Mouse (Mus musculus): ENCODE measurements around the gene Man2b2. TPM values are rescaled to one million over a fixed set of nuclear protein-coding genes. Genes with fewer than 3 reads are reported as not detected.
A peak's percentile ranks its signal among the peaks of the same experiment; 100 is the strongest.

The Man2b2 gene
- 11.5 and 14.2 TPM in 2 replicates for polyA plus RNA-seq (2016; fragmentation: Nextera tagmentation; extraction: Ambion mirVana)

- peak within 1 kb of the TSS; percentile 54 for H3K4me3 ChIP-seq
- H3K27me3 ChIP-seq (replicated peaks): no peaks in the 10 kb centered on the region
- peaks cover 14% of the 10 kb centered on the region for H3K4me1 ChIP-seq
- peaks cover 8% of the 10 kb centered on the region; the same call in 1 of the 2 replicates for H3K36me3 ChIP-seq
- H3K9ac ChIP-seq: peak within 1 kb of the TSS; percentile 65
- ATAC-seq (ENCODE audit: low FRiP score, low read depth): peak; percentile 82
- 5% methylated on average over 46 of the region's 46 CpGs for WGBS
- no peaks in the 10 kb centered on the region for H3K9me3 ChIP-seq
- no peak within 1 kb of the TSS for H3K27ac ChIP-seq
- peak within 1 kb of the TSS; percentile 88 for H3K4me2 ChIP-seq (replicated peaks)
Observed at GRCm38 (mm10) chr5:36829913-36830879, at the start of gene Man2b2. Gene Man2b2 (minus strand): TSS chr5:36830653.

DNA sequence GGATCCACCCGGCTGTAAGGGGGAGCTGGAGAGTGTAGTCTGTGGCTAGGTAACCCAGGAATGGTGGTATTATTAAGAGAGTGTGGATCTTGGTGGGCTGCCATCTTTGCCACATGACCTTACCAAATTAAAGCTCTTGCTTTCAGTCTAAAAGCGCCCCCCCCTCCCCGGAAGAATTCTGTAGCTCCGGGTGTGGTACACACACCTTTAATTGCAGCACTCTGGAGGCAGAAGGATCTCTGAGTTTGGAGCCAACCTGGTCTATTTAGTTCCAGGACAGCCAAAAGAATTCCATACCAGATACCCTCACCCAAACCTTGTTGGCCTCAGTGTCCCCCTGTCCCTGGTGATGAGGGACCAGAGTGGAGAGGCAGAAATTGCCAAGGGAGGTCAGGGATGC is 48.3 kb upstream of the Man2b2 start:
- no peak for ATAC-seq (ENCODE audit: low FRiP score, low read depth)

GRCm38 (mm10) chr5:36877641-36878040 is 47.2 kb upstream of the Man2b2 start:
- 87% methylated on average over 2 of the region's 2 CpGs for WGBS
- ATAC-seq (ENCODE audit: low FRiP score, low read depth): no peak

More for the DNA sequence above, 48.3 kb upstream of the Man2b2 start:
- no peaks in the 10 kb centered on the region for H3K27me3 ChIP-seq (replicated peaks)
- no peak overlapping the region for H3K9ac ChIP-seq
- H3K36me3 ChIP-seq: no peaks in the 10 kb centered on the region
- no peaks in the 10 kb centered on the region for H3K9me3 ChIP-seq
- H3K27ac ChIP-seq: no peak overlapping the region
- peaks cover 19% of the 10 kb centered on the region; the same call in 1 of the 2 replicates for H3K4me1 ChIP-seq
- no peak overlapping the region for H3K4me3 ChIP-seq
- no peak overlapping the region for H3K4me2 ChIP-seq (replicated peaks)
- WGBS: 85% methylated on average over 4 of the region's 4 CpGs

DNA sequence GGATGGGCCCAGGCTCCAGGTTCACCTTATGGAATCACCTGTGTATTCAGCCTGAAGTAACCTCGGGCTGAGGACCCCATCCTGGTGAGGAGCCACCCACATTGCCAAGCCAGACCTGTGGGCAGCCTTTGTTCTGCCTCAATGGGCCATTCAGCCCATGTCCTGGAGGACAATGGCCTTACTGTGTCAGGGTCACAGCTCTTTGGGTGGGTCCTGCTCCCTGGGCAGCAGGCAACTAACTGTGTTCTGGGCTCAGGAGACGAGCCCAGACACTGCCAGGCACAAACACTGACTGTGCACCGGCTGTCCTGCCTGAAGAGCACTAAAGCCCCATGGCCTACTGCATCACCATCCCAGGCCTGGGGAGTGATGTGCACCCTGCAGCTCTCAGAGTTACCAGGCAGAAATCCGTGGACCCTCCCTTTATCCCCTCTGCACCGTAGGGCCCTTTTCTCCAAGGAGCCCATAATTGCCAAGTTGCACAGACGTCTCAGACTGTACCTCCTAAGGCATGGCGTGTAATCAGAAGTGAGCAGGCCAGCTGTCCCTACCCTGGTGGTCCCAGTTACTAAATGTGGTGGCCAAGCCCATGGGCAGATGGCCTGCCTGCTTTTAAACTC is 46.4 kb upstream of the Man2b2 start:
- Histone ChIP-seq H3K36me3 (no peaks in the 10 kb centered on the region), H3K4me1 (peaks cover 8% of the 10 kb centered on the region; the same call in 1 of the 2 replicates), H3K27me3 (replicated peaks) (0 out of 2 replicates have a peak, but pooled peaks cover 6% of the 10 kb centered on the region), H3K4me3 (no peak overlapping the region), H3K27ac (no peak overlapping the region), H3K9me3 (no peaks in the 10 kb centered on the region), H3K9ac (no peak overlapping the region), H3K4me2 (replicated peaks) (no peak overlapping the region)
- ATAC-seq (ENCODE audit: low FRiP score, low read depth): no peak
- WGBS: 43% methylated on average over 7 of the region's 7 CpGs

More at GRCm38 (mm10) chr5:36877641-36878040, 47.2 kb upstream of the Man2b2 start:
- H3K36me3 ChIP-seq: no peaks in the 10 kb centered on the region
- H3K27ac ChIP-seq: no peak overlapping the region
- H3K27me3 ChIP-seq (replicated peaks): 0 out of 2 replicates have a peak, but pooled peaks cover 6% of the 10 kb centered on the region
- H3K4me2 ChIP-seq (replicated peaks): no peak overlapping the region
- no peak overlapping the region for H3K9ac ChIP-seq
- H3K9me3 ChIP-seq: no peaks in the 10 kb centered on the region
- no peak overlapping the region for H3K4me3 ChIP-seq
- peaks cover 9% of the 10 kb centered on the region; the same call in 1 of the 2 replicates for H3K4me1 ChIP-seq

DNA sequence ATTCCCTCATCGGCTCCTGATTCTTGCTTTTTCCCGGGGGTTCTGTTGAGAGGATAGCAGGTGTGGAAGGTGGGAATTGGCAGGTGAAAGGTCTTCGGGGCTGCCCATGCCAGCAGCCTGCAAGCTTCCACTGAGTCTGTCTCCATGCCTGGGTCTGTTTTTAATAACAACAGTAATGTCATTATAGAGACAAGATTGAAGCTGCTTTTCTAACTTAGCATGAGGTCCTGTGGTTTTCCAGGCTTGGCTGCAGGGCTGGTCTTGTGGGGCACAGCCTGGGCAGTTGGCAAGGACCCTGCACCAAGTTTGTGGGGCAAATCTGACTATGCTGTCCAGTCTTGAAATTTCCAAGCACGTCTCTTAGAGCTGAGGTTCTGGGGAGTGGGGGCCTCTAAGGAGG is 45.5 kb upstream of the Man2b2 start:
- Histone ChIP-seq H3K27me3 (replicated peaks) (peaks cover 15% of the 10 kb centered on the region), H3K4me2 (replicated peaks) (no peak overlapping the region), H3K4me1 (peaks cover 8% of the 10 kb centered on the region; the same call in 1 of the 2 replicates), H3K9ac (no peak overlapping the region), H3K27ac (no peak overlapping the region), H3K36me3 (no peaks in the 10 kb centered on the region), H3K4me3 (no peak overlapping the region), H3K9me3 (no peaks in the 10 kb centered on the region)
- 80% methylated on average over 4 of the region's 4 CpGs for WGBS
- ATAC-seq (ENCODE audit: low FRiP score, low read depth): no peak

DNA sequence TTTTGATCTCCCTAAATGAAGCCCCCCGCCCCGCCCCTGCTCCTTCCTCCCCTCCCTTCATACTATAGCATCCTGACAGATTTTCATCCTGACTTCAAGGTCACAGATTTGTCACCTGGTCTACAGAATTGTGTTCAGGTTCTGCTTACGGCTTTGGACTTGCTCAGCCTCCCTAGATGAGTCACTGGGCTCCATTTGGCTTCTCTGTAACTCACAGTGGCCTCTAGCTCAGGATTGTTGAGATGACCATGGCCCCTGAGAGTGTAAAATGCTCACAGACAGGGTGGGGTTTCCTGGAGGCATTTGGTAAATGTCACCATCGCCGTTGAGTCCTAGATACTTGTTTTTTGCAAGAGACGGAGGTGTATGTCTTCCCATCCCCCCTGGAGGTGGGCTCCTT is 40.5 kb upstream of the Man2b2 start:
- WGBS: 81% methylated on average over 6 of the region's 6 CpGs
- peak overlapping the region; percentile 69; the same call in 1 of the 2 replicates for H3K4me2 ChIP-seq (replicated peaks)
- no peaks in the 10 kb centered on the region for H3K9me3 ChIP-seq
- H3K4me3 ChIP-seq: no peak overlapping the region
- H3K9ac ChIP-seq: no peak overlapping the region
- ATAC-seq (ENCODE audit: low FRiP score, low read depth): no peak
- peaks cover 15% of the 10 kb centered on the region for H3K4me1 ChIP-seq
- no peaks in the 10 kb centered on the region for H3K36me3 ChIP-seq
- peaks cover 66% of the 10 kb centered on the region for H3K27me3 ChIP-seq (replicated peaks)
- H3K27ac ChIP-seq: no peak overlapping the region

DNA sequence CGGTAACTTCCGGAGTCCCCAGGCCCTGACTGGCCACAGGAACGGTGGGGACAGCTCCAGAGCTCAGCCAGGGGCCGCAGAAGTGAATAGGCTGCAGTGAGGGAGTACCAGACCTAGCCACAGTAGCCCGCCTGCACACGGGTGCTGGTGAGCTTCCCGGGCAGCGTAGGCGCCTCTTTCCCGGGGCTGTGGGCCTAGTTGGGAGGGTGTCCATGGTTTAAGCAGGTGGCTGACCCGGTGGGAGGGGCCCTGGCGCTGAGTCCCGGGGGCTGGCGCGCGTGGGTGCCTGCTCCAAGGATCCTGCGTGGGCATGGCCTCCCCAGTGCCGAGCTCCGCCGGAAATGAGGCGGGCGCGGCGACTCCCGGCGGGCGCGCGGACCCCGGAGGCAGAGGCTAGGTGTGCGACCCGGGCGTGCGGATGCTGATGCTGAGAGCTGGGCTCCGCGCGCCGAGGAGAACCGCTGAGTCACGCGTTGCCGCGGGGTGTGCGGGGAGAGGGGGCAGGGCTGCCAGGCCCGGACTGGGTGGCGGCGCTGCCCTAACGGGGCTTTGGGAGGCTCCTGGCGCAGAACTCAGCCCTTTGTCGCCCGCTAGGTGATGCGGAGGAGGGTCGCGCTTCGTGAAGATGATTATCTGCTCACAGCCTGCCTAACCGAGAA is 39.3 kb upstream of the Man2b2 start:
- WGBS: under 1% methylated on average over 56 of the region's 56 CpGs
- Histone ChIP-seq H3K27ac (peak overlapping the region; percentile 42), H3K9ac (peak overlapping the region; percentile 73), H3K4me2 (replicated peaks) (peak overlapping the region; percentile 69), H3K4me3 (peak overlapping the region; percentile 53), H3K36me3 (no peaks in the 10 kb centered on the region), H3K27me3 (replicated peaks) (peaks cover 77% of the 10 kb centered on the region), H3K9me3 (no peaks in the 10 kb centered on the region), H3K4me1 (peaks cover 15% of the 10 kb centered on the region)
- peak; percentile 54 for ATAC-seq (ENCODE audit: low FRiP score, low read depth)

DNA sequence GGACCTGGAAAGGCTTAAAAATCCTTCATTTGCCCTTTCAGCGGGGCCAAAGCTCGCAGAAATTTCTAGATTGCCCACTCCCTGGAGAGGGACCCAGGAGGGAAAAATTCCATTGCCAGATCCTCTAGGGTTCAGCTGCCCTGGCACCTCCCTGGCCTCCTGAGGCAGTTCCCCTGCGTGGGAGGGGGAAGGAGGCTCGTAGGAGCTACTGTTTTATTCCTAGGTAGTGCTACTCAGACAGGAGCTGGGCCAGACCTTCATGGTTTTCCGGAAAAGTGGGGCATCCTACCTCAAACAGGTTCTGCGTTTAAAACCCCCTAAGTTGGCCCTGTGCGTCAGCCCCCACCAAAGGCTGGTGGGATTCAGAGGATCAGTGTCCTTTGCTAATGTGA is 38.7 kb upstream of the Man2b2 start:
- Histone ChIP-seq H3K36me3 (no peaks in the 10 kb centered on the region), H3K27me3 (replicated peaks) (peaks cover 77% of the 10 kb centered on the region), H3K9ac (peak overlapping the region; percentile 73), H3K4me3 (peak overlapping the region; percentile 53), H3K4me1 (peaks cover 15% of the 10 kb centered on the region), H3K27ac (peak overlapping the region; percentile 42; the same call in 1 of the 2 replicates), H3K4me2 (replicated peaks) (peak overlapping the region; percentile 69), H3K9me3 (no peaks in the 10 kb centered on the region)
- WGBS: 1% methylated on average over 7 of the region's 7 CpGs
- peak; percentile 10; the same call in 1 of the 2 replicates for ATAC-seq (ENCODE audit: low FRiP score, low read depth)

GRCm38 (mm10) chr5:36868266-36869090 is 38.0 kb upstream of the Man2b2 start, which contains the start of gene Ppp2r2c:
Gene Ppp2r2c (plus strand): TSS chr5:36868513.
- no peaks in the 10 kb centered on the region for H3K9me3 ChIP-seq
- H3K9ac ChIP-seq: peak within 1 kb of the TSS; percentile 73
- H3K4me3 ChIP-seq: peak within 1 kb of the TSS; percentile 53
- H3K4me2 ChIP-seq (replicated peaks): peak within 1 kb of the TSS; percentile 69
- under 1% methylated on average over 89 of the region's 108 CpGs for WGBS
- peaks cover 77% of the 10 kb centered on the region for H3K27me3 ChIP-seq (replicated peaks)
- no peaks in the 10 kb centered on the region for H3K36me3 ChIP-seq
- peaks cover 15% of the 10 kb centered on the region for H3K4me1 ChIP-seq
- peak within 1 kb of the TSS; percentile 42; the same call in 1 of the 2 replicates for H3K27ac ChIP-seq
- ATAC-seq (ENCODE audit: low FRiP score, low read depth): peak; percentile 38; the same call in 1 of the 2 replicates

DNA sequence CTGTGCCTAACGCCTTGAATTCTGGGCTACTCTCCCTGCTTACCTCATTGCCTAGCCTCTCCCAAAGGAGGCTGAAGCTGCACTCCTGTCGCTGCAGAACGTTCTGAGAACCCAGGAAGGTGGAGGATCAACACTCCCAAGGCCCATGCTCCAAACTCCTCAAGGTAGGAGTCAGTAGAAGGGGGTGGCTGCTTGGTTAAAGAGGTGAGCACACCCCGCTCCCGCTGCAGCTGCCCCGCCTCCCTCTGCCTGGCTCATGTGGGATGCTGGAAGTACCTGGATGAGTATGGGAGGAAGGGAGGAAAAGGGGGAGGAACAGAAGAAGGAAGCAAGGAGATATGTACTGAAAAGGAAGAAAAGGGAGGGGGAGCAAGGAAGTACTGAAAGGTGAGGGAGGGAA is 37.1 kb upstream of the Man2b2 start:
- Histone ChIP-seq H3K4me2 (replicated peaks) (peak overlapping the region; percentile 69), H3K9me3 (no peaks in the 10 kb centered on the region), H3K36me3 (no peaks in the 10 kb centered on the region), H3K9ac (no peak overlapping the region; the same call in 1 of the 2 replicates), H3K27me3 (replicated peaks) (peaks cover 71% of the 10 kb centered on the region), H3K4me1 (peaks cover 15% of the 10 kb centered on the region), H3K27ac (no peak overlapping the region), H3K4me3 (peak overlapping the region; percentile 53; the same call in 1 of the 2 replicates)
- ATAC-seq (ENCODE audit: low FRiP score, low read depth): no peak
- WGBS: 5% methylated on average over 6 of the region's 6 CpGs

DNA sequence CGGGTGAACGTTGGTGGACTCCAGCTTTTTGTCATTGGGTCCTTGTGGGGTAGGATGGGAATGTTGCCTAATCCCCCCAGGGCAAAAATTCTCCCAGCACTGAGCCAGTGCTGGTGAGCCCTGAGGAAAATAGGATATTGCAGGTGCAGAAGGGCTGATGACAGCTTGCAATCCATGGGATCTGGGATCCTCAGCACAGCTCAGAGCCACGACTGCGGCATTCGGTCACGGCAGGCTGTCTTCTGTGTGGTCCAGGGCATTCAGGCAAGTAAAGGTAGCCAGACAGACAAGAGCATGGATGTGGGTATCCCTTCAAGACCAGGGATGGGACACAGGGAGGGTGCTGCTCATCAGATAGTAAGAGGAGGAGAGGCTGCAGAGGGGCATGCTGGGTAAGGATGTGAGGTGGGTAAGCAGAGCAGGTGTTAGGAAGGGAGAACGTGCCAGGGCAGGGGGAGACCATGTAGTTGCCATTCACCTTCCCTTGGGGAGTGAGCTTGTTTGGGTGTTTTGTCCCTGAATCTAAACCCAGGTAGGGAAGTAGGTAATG is 36.3 kb upstream of the Man2b2 start:
- Histone ChIP-seq H3K36me3 (no peaks in the 10 kb centered on the region), H3K27me3 (replicated peaks) (peaks cover 70% of the 10 kb centered on the region), H3K9me3 (no peaks in the 10 kb centered on the region), H3K27ac (no peak overlapping the region), H3K4me3 (no peak overlapping the region), H3K4me2 (replicated peaks) (peak overlapping the region; percentile 69), H3K4me1 (peaks cover 15% of the 10 kb centered on the region), H3K9ac (no peak overlapping the region)
- ATAC-seq (ENCODE audit: low FRiP score, low read depth): no peak
- 72% methylated on average over 7 of the region's 7 CpGs for WGBS

Data from neural tube, embryonic 12.5 days (tissue).